Mouse (Mus musculus) lung, postnatal 0 days (tissue): Measurements from ENCODE around the gene Galnt16. TPM values are rescaled to one million over a fixed set of nuclear protein-coding genes. Genes with fewer than 3 reads are reported as not detected.

Source experiments
- ATAC-seq: fragments of 200-750 bp; cut with Nextera tagmentation; 2 replicates; pipeline ENCODE4 v1.8.0; 2017; ENCODE audit warnings: moderate library complexity
- DNase-seq: peaks from one replicate; pipeline ENCODE4 v3.0.0-alpha.2; 2016; ENCODE audit warnings: low spot score
- H3K27ac ChIP-seq: fragments of 300-500 bp; sonication (generic); 2 replicates; pipeline ENCODE4 v1.5.1; 2014; ENCODE audit warnings: antibody characterized with exemption, mild to moderate bottlenecking, low read length, mixed read lengths
- H3K27me3 ChIP-seq: fragments of 300-500 bp; sonication (generic); replicated peaks from 2 replicates; pipeline ENCODE4 v1.6.1; 2014; ENCODE audit warnings: low read length, mixed read lengths; ENCODE audit not compliant: insufficient read depth
- H3K36me3 ChIP-seq: fragments of 300-500 bp; sonication (generic); 2 replicates; pipeline ENCODE4 v1.6.1; 2014; ENCODE audit warnings: low read length, mixed read lengths; ENCODE audit not compliant: insufficient read depth
- H3K4me1 ChIP-seq: fragments of 300-500 bp; sonication (generic); 2 replicates; pipeline ENCODE4 v1.6.1; 2014; ENCODE audit warnings: antibody characterized with exemption, low read depth, low read length, mixed read lengths; ENCODE audit not compliant: insufficient read depth
- H3K4me2 ChIP-seq: fragments of 300-500 bp; sonication (generic); replicated peaks from 2 replicates; pipeline ENCODE4 v1.6.1; 2014; ENCODE audit warnings: low read depth, mild to moderate bottlenecking, low read length, moderate library complexity, mixed read lengths
- H3K4me3 ChIP-seq: fragments of 300-500 bp; sonication (generic); 2 replicates; pipeline ENCODE4 v1.5.1; 2014; ENCODE audit warnings: low read depth, low read length
- H3K9ac ChIP-seq: fragments of 300-500 bp; sonication (generic); replicated peaks from 2 replicates; pipeline ENCODE4 v1.6.1; 2014; ENCODE audit warnings: low read depth, mild to moderate bottlenecking
- H3K9me3 ChIP-seq: fragments of 300-500 bp; sonication (generic); 2 replicates; pipeline ENCODE4 v1.6.1; 2016; ENCODE audit warnings: low read length, mixed read lengths
- CTCF ChIP-seq: IDR thresholded peaks from 2 replicates; pipeline ENCODE4 v1.5.1; 2016; ENCODE audit warnings: antibody characterized with exemption, mild to moderate bottlenecking
- EP300 ChIP-seq: IDR thresholded peaks from 2 replicates; pipeline ENCODE4 v1.6.1; 2016; ENCODE audit warnings: antibody characterized with exemption, mild to moderate bottlenecking, control low read depth
- WGBS: fragments of 180-500 bp; shearing (Covaris S2); extraction: QIAGEN DNeasy Blood & Tissue Kit; methylation state at CpG from one replicate; pipeline ENCODE4 v1.1.7; 2014; 5-methylcytosine and 5-hydroxymethylcytosine counted together
- polyA plus RNA-seq: library from polyadenylated mRNA; unstranded; fragments of >200 nt; fragmentation: Nextera tagmentation; extraction: Ambion mirVana; gene quantifications from 2 replicates; pipeline ENCODE4 v1.2.1, GENCODE M21; 2015

Gene Galnt16
- polyA plus RNA-seq, 1 experiment from 2014 or later, result 5.6 TPM

GRCm38 (mm10) chr12:80577049-80577448, 59.0 kb downstream of the Galnt16 start:
- Histone ChIP-seq H3K9ac (no peak overlapping the region), H3K4me1 (no peaks in the 10 kb centered on the region), H3K9me3 (no peaks in the 10 kb centered on the region), H3K4me2 (no peak overlapping the region), H3K4me3 (no peak overlapping the region), H3K27ac (no peak overlapping the region), H3K27me3 (no peaks in the 10 kb centered on the region), H3K36me3 (no peaks in the 10 kb centered on the region)
- no peak for ATAC-seq
- peak; percentile 33 for DNase-seq
- TF ChIP-seq EP300 (no peak), CTCF (peak; percentile 77)
- 66% methylated on average over 5 of the region's 5 CpGs for WGBS

GRCm38 (mm10) chr12:80581357-80581756, 63.3 kb downstream of the Galnt16 start:
- ATAC-seq, result no peak
- 45% methylated on average over 5 of the region's 5 CpGs for WGBS
- no peak overlapping the region for H3K9ac ChIP-seq

GRCm38 (mm10) chr12:80584973-80585372, 66.9 kb downstream of the Galnt16 start:
- ATAC-seq, result peak; percentile 35; the same call in 1 of the 2 replicates
- no peak overlapping the region for H3K27ac ChIP-seq
- H3K9me3 ChIP-seq, result no peaks in the 10 kb centered on the region
- TF ChIP-seq EP300, result no peak
- peak; percentile 66 for TF ChIP-seq CTCF
- no peak overlapping the region for H3K4me3 ChIP-seq
- 28% methylated on average over 2 of the region's 2 CpGs for whole genome bisulfite sequencing
- H3K4me1 ChIP-seq, result no peaks in the 10 kb centered on the region
- no peaks in the 10 kb centered on the region for H3K36me3 ChIP-seq
- peak; percentile 19 for DNase-seq
- H3K27me3 ChIP-seq, result no peaks in the 10 kb centered on the region
- H3K9ac ChIP-seq, result no peak overlapping the region
- no peak overlapping the region for H3K4me2 ChIP-seq

More at GRCm38 (mm10) chr12:80581357-80581756, 63.3 kb downstream of the Galnt16 start:
- no peak for DNase-seq
- no peak for TF ChIP-seq EP300
- no peak for TF ChIP-seq CTCF
- Histone ChIP-seq H3K4me2 (no peak overlapping the region), H3K36me3 (no peaks in the 10 kb centered on the region), H3K9me3 (no peaks in the 10 kb centered on the region), H3K4me3 (no peak overlapping the region), H3K27ac (no peak overlapping the region), H3K4me1 (no peaks in the 10 kb centered on the region), H3K27me3 (no peaks in the 10 kb centered on the region)

GRCm38 (mm10) chr12:80594141-80594540, 76.1 kb downstream of the Galnt16 start:
- no peaks in the 10 kb centered on the region for H3K27me3 ChIP-seq
- no peak overlapping the region for H3K4me2 ChIP-seq
- no peak overlapping the region for H3K27ac ChIP-seq
- H3K36me3 ChIP-seq, result no peaks in the 10 kb centered on the region
- WGBS, result 76% methylated on average over 4 of the region's 4 CpGs
- TF ChIP-seq EP300 (no peak), CTCF (no peak)
- H3K9ac ChIP-seq, result no peak overlapping the region
- ATAC-seq, result no peak
- no peak overlapping the region for H3K4me3 ChIP-seq
- no peaks in the 10 kb centered on the region for H3K4me1 ChIP-seq
- no peaks in the 10 kb centered on the region for H3K9me3 ChIP-seq
- no peak for DNase-seq

GRCm38 (mm10) chr12:80594781-80595180, 76.7 kb downstream of the Galnt16 start:
- H3K27me3 ChIP-seq, result no peaks in the 10 kb centered on the region
- H3K27ac ChIP-seq, result no peak overlapping the region
- ATAC-seq (no peak), DNase-seq (no peak)
- TF ChIP-seq EP300, result no peak
- TF ChIP-seq CTCF, result no peak
- H3K36me3 ChIP-seq, result no peaks in the 10 kb centered on the region
- no peak overlapping the region for H3K4me3 ChIP-seq
- H3K9ac ChIP-seq, result no peak overlapping the region
- no peaks in the 10 kb centered on the region for H3K4me1 ChIP-seq
- no peak overlapping the region for H3K4me2 ChIP-seq
- WGBS, result 84% methylated on average over 4 of the region's 4 CpGs
- no peaks in the 10 kb centered on the region for H3K9me3 ChIP-seq

- H3K27ac ChIP-seq, result no peak overlapping the region
- no peak for DNase-seq
- WGBS, result 86% methylated on average over 4 of the region's 4 CpGs
Measured at GRCm38 (mm10) chr12:80595566-80595965, 77.5 kb downstream of the Galnt16 start.

GRCm38 (mm10) chr12:80595968-80596367, 77.9 kb downstream of the Galnt16 start:
- ATAC-seq, result no peak
- 68% methylated on average over 4 of the region's 4 CpGs for WGBS
- no peaks in the 10 kb centered on the region for H3K27me3 ChIP-seq

More at GRCm38 (mm10) chr12:80595566-80595965, 77.5 kb downstream of the Galnt16 start:
- no peak for ATAC-seq
- TF ChIP-seq CTCF (no peak), EP300 (no peak)
- H3K4me1 ChIP-seq, result no peaks in the 10 kb centered on the region
- H3K9ac ChIP-seq, result no peak overlapping the region
- H3K4me2 ChIP-seq, result no peak overlapping the region
- H3K36me3 ChIP-seq, result no peaks in the 10 kb centered on the region
- H3K4me3 ChIP-seq, result no peak overlapping the region
- no peaks in the 10 kb centered on the region for H3K27me3 ChIP-seq
- H3K9me3 ChIP-seq, result no peaks in the 10 kb centered on the region

More at GRCm38 (mm10) chr12:80595968-80596367, 77.9 kb downstream of the Galnt16 start:
- no peak overlapping the region for H3K4me2 ChIP-seq
- DNase-seq, result no peak
- H3K36me3 ChIP-seq, result no peaks in the 10 kb centered on the region
- H3K4me3 ChIP-seq, result no peak overlapping the region
- H3K9ac ChIP-seq, result no peak overlapping the region
- H3K4me1 ChIP-seq, result no peaks in the 10 kb centered on the region
- no peaks in the 10 kb centered on the region for H3K9me3 ChIP-seq
- H3K27ac ChIP-seq, result no peak overlapping the region
- TF ChIP-seq CTCF (no peak), EP300 (no peak)
